Mouse (Mus musculus) testis, adult 2 months (tissue): ENCODE data around the gene Sp8. TPM values are rescaled to one million over a fixed set of nuclear protein-coding genes. Genes with fewer than 3 reads are reported as not detected.

Experiments
- H3K27ac ChIP-seq: fragments of 200-500 bp; 2 replicates; pipeline ENCODE4 v1.5.1; 2012; ENCODE audit warnings: low read depth, low read length; ENCODE audit not compliant: control insufficient read depth, insufficient read depth
- H3K27me3 ChIP-seq: fragments of 200-500 bp; 2 replicates; pipeline ENCODE4 v1.6.1; 2012; ENCODE audit warnings: mild to moderate bottlenecking, low read length, moderate library complexity; ENCODE audit not compliant: control insufficient read depth, insufficient read depth
- H3K36me3 ChIP-seq: fragments of 200-500 bp; 2 replicates; pipeline ENCODE4 v1.6.1; 2012; ENCODE audit warnings: mild to moderate bottlenecking, low read length; ENCODE audit not compliant: control insufficient read depth, insufficient read depth
- H3K4me1 ChIP-seq: fragments of 200-500 bp; 2 replicates; pipeline ENCODE4 v1.6.1; 2012; ENCODE audit warnings: low read length; ENCODE audit not compliant: control insufficient read depth, insufficient read depth
- H3K4me3 ChIP-seq: fragments of 200-500 bp; 2 replicates; pipeline ENCODE4 v1.5.1; 2012; ENCODE audit warnings: low read depth, mild to moderate bottlenecking, low read length, moderate library complexity, mixed read lengths; ENCODE audit not compliant: control insufficient read depth
- CTCF ChIP-seq: fragments of 200-500 bp; IDR thresholded peaks from 2 replicates; pipeline ENCODE4 v1.5.1; 2012; ENCODE audit warnings: low read depth, mild to moderate bottlenecking, inconsistent platforms, low read length, moderate library complexity; ENCODE audit not compliant: control insufficient read depth, insufficient read depth, insufficient replicate concordance
- POLR2A ChIP-seq: fragments of 200-500 bp; IDR thresholded peaks from 2 replicates; pipeline ENCODE4 v1.6.1; 2012; ENCODE audit warnings: low read depth, mild to moderate bottlenecking, inconsistent platforms, low read length, moderate library complexity; ENCODE audit not compliant: control insufficient read depth
- polyA plus RNA-seq: library from polyadenylated mRNA; depleted of rRNA; stranded (reverse); fragments of >200 nt; gene quantifications from 2 replicates; pipeline ENCODE4 v1.2.3, GENCODE M21; 2012; rRNA removed

Sp8 gene
- polyA plus RNA-seq, 1 experiment, result not detected

DNA sequence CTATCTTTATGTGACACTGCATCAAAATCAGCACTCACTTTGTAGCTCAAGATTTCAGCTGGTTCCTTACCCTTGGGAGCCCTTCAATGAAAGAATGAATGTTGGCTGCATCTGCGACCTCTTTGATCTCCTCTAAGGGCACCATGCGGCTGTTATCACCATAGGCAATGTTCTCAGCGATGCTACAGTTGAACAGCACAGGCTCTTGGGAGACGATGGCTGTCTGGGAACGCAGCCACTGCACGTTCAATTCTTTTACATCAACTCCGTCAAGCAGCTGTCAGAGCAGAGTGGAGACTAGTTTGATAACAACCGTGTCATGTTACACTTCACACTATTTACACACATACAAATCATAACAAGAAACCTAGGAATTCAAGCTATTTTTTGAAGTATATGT, 26.5 kb downstream of the Sp8 start:
- Histone ChIP-seq H3K27me3 (no peaks in the 10 kb centered on the region), H3K4me1 (no peaks in the 10 kb centered on the region; the same call in 1 of the 2 replicates), H3K4me3 (no peak overlapping the region), H3K27ac (no peak overlapping the region), H3K36me3 (no peaks in the 10 kb centered on the region)
- TF ChIP-seq POLR2A (no peak), CTCF (no peak)

DNA sequence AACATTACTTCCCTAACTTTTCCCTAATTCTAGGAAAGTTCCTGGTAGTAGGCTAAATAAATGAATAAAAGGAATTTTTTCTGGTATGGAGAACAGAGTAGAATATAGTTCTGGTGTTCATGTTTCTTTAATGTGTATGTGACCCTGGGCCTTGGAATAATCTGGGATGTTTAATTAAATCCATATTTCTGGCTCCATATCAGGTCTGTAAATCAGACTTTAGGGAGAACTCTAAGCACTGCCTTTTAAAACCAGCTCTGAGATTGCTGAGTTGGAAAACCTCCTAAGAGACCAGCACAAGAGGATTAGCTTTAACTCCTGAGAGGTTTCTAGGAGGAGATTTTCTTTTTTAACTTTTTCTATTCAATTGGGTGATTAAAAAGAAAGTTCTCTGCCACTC, 36.7 kb downstream of the Sp8 start:
- H3K4me1 ChIP-seq, result no peaks in the 10 kb centered on the region
- no peak overlapping the region for H3K4me3 ChIP-seq
- H3K27ac ChIP-seq, result no peak overlapping the region
- TF ChIP-seq CTCF (no peak), POLR2A (no peak)
- H3K36me3 ChIP-seq, result no peaks in the 10 kb centered on the region
- no peaks in the 10 kb centered on the region for H3K27me3 ChIP-seq

DNA sequence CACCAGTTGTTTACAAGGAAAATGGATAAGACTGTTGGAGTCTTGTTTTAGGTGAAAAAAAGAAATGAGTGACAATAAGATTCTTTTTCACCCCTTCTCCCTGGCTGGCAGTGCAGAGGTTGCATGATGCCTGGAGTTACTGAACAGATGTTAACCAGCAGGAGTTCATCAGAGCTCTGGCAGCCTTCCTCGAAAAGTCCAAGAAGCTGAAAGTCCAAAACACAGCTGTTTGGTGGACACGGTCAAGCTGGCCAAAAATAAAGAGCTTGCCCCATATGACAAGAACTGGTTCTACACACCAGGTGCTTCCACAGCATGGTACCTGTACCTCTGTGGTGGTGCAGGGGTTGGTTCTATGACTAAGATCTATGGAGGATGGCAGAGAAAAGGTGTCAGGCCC, 41.8 kb downstream of the Sp8 start:
- no peaks in the 10 kb centered on the region for H3K27me3 ChIP-seq
- no peaks in the 10 kb centered on the region for H3K4me1 ChIP-seq
- H3K36me3 ChIP-seq, result no peaks in the 10 kb centered on the region
- no peak for TF ChIP-seq CTCF
- TF ChIP-seq POLR2A, result no peak
- no peak overlapping the region for H3K4me3 ChIP-seq
- H3K27ac ChIP-seq, result no peak overlapping the region

Other genes starting within 250 kb of the Sp8 start
- gene Abcb5, start 120.1 kb downstream of the Sp8 start, polyA plus RNA-seq, result 0.05 and 3.7 TPM in 2 replicates